Mouse (Mus musculus) right cerebral cortex, adult 2 months (tissue): ENCODE data around the gene Olfr952.

Source experiments
- DNase-seq, 2 experiments: peaks; one replicate each; pipeline ENCODE4 v3.0.0; 2021 to 2022; ENCODE audit warnings: low spot score in 2 of 2

Gene Olfr952

DNA sequence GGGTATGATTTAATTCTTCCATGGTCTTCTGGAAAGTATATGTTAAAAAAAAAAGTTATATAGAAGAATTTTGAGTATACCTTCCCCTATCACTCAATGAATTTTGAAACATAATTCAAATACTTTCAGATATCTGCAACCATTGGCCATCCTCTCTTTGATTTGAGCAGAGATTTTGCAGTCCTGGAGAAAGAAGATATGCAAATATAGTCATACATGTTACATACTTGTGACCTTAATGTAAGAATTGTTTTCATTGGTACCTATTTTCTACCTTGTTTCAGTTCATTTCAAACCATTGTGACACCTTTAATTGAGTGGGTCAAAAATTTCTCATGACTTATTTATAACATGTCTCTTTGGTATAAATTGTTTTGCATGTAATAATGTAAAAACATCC lies at the start of gene Olfr952:
Olfr952 (minus strand) TSS at position 101 of the 400 bp plus-strand sequence.
- DNase-seq = no peak

GRCm38 (mm10) chr9:39471844-39472243 lies 44.9 kb upstream of the Olfr952 start, which contains the start of gene Olfr955:
Gene Olfr955 (minus strand): TSS chr9:39471944.
- no peak for DNase-seq

DNA sequence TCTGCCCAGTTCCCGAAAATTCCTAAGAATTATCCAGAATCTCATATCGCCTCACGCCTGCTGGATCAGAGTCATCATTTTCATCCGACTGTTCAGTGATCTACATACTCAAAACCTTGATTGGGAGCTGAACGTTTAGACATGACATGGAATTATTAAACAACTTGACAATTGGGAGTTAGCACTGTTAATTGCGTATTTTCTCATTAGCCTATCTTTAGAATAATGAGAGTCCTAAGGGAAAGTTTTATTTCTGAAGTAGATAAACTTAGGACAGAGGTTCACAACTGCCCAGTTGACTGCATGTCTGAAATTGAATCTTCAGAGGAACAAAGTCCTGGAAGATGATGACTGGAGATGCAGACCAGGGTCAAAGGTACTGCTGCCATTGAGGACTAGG lies 29.5 kb upstream of the Olfr952 start, which contains the start of gene Olfr954:
Olfr954 (plus strand) TSS at position 301 of the 400 bp plus-strand sequence.
- no peak for DNase-seq

DNA sequence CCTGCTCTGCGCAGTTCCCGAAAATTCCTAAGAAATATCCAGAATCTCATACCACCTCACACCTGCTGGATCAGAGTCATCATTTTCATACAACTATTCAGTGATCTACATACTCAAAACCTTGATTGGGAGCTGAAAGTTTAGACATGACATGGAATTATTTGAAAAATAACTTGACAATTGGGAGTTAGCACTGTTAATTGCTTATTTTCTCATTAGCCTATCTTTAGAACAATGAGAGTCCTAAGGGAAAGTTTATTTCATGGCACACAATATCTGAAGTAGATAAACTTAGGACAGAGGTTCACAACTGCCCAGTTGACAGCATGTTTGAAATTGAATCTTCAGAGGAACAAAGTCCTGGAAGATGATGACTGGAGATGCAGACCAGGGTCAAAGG lies 39.8 kb downstream of the Olfr952 start, which contains the start of gene Olfr951:
Olfr951 (plus strand) TSS at position 301 of the 400 bp plus-strand sequence.
- DNase-seq = no peak
